Mouse (Mus musculus) kidney, adult 18-20 months (tissue): ENCODE data around the gene Ranbp9.
A peak's percentile ranks its signal among the peaks of the same experiment; 100 is the strongest.
"Not testable (repeated sequence)": the region's sequence is repeated elsewhere in the genome, so short reads cannot be mapped to it uniquely, and the experiment has no call there.

Source experiments
- DNase-seq: peaks from one replicate; pipeline ENCODE4 v3.0.0; 2021

Gene Ranbp9

DNA sequence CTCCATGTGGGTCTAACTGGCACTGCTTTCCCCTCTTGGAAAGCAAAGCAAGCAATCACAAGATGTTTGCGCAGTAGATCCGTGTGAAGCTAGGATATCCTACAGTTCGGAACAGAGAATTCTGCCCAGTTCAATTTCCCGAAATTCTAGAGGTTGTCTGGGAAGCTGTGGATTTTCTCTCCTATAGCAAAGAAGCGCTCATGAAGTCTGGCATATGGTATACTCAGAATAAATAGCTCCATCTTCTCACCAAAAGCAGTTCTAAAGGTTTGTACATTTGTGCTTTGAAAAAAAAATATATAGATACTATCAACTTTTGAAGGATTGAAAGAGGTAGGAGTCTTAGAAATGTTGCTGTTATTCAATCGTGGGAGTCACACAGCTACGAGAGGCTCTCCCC lies 14.6 kb upstream of the Ranbp9 start:
- DNase-seq, result no peak

DNA sequence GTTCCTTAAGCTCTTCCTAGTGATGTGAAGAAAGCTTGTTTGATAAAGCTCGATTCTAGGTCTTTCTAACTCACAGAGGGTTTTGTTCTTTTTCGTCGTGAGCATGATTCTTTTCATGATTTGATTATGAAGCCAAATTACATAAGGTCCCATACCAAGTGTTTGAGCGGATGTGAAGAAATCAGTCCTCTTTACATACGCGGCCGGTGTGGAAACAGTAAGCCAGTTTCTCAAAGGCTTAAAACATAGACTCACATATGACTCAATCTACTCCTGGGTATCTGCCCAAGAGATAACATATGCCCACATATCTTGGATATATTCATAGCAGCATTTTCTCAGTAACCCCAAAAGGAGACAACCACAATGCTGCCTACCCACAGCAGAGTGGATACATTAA lies 12.6 kb upstream of the Ranbp9 start:
- DNase-seq, result no peak

GRCm38 (mm10) chr13:43493058-43493481 lies 12.0 kb upstream of the Ranbp9 start:
- DNase-seq, result no peak

DNA sequence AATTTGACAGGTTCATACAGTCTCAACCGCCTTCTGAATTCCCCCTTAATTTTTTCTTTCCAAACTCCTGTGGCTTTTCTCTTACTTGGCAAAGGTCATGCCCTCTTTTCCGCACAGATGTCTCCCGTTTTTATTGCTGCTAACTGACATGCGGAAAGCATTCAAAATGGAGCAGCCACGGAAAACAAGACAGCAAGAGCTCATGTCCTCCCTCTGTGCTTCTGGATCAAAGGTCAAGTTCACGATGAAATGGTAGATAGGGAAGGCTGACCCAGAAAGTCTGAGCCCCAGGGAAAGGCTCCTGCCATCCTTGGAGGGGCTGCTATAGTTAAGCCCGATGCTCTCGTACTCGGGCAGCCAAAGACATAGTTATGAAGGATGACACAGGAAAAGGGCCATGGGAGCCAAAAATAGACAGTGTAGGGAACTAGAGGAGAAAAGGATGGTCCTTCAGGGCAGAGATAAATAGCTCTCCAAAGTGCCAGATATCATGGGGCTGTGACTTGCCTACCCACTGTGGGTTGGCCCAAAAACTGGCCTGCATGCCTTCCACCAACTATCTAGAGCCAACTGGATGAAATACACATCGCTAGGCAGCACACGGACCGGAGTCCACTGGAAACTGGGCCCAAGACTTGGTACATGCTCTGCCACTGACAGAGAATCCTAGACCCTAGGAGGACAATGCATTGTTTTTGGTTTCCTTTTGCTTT lies 5.6 kb upstream of the Ranbp9 start:
- no peak for DNase-seq

- DNase-seq, result no peak
Measured at GRCm38 (mm10) chr13:43485278-43485976, 4.3 kb upstream of the Ranbp9 start.

DNA sequence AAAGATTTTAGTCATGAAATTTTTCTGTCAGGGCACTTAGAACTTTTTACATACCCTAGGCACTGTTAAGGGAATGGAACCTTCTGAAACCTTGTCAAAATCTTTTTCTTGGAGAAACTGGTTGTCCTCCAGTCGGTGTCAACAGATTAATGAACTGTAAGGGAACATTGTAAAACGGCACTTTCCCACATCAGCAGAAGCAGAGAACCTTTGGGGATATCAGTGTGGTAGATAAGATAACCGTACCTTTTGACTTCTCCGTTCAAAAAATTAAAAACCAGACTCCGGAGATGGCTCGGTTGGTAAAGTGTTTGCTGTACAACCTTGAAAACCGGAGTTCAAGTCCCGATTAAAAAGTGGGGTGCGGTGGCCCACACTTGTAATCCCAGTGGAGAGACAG lies 1.7 kb upstream of the Ranbp9 start:
- no peak for DNase-seq

GRCm38 (mm10) chr13:43481859-43482245 lies 770 bp upstream of the Ranbp9 start:
- DNase-seq, result no peak

- DNase-seq, result no peak
Measured at GRCm38 (mm10) chr13:43480595-43480956, 506 bp downstream of the Ranbp9 start.

GRCm38 (mm10) chr13:43479767-43480571 lies 1.1 kb downstream of the Ranbp9 start:
- DNase-seq, result peak; percentile 50

DNA sequence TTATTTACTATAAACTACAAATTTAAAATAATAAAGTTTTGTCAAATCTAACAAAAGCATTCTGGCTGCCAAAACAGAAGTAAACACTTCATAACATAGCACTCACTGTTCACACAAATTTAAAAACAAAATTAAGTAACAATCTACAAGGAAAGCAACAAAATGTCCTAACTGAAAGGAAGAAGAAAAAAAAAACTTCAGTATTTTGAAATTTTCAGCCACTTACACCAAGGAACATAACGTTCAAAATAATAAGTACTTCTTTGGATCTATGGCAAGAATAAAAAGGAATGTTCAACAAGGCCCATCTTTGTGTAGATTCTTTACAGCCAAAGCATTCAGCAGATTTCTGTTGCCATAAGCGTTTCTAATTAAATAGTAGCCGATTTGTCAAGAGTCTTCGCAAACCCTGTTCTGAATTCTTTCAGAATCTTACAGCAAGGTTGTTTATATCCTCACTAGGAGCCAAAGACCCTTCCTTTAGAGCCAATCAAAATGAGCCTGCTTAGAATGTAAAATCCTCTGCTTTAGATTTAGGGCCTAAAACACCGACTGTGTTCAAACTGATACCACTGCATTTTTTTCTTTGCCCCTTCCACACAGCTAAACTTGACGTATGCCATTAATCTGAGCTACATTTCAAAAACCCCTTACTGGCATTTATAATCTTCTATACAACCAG lies 1.9 kb downstream of the Ranbp9 start:
- no peak for DNase-seq

DNA sequence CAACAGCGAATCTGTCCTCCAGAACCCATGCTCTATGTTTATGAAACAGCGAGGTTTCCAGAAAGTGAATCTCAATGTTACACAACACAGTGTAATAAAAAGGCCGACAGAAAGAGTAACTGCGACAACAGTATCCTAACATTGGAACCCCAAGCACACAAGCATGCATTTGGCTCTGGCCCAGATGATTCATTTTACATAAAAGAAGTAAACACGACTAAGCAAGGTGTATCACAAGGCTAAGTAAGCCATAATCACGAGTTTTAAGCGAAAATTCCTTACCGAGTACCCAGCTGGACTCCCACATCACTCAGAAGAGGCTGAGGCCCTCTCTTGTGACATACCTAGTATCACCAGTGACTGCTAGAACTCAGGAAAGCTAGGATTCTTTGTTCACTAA lies 2.5 kb downstream of the Ranbp9 start:
- peak; percentile 46 for DNase-seq

GRCm38 (mm10) chr13:43477098-43477697 lies 3.9 kb downstream of the Ranbp9 start:
- no peak for DNase-seq

- DNase-seq, result no peak
Measured at GRCm38 (mm10) chr13:43476226-43476625, 4.9 kb downstream of the Ranbp9 start.

DNA sequence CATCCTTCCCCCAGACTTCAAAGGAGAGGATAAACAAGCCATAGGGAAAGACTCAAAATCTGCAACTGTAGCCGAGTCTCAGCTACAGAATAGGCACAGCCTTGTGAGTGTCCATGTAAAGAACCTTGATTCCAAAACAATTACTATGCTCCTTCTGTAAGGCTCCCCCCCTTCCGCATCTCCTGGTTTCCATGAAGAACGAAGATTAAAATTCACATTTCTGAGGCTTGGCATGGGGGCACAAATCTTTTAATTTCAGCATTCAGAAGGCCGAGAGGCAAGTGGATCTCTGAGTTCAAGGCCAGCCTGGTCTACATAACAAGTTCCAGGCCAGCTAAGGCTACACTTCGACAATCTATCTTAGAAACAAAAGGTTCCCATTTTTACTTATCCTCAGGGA lies 6.4 kb downstream of the Ranbp9 start:
- no peak for DNase-seq

DNA sequence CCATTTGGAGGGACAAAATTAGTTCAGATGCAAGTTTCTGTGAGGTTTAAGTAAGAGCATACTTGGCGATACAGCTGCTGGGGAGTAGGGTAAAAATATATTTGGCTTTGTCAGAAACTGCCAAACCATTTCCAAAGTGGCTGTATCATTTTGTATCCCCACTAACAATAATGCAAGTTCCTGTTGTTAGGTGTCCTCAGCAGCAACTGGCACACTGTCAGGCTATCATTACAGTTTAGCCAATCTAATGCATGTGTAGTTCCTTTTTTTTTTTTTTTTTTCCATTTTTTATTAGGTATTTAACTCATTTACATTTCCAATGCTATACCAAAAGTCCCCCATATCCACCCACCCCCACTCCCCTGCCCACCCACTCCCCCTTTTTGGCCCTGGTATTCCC lies 9.2 kb downstream of the Ranbp9 start:
- DNase-seq, result not testable (repeated sequence)

GRCm38 (mm10) chr13:43469607-43470006 lies 11.5 kb downstream of the Ranbp9 start:
- no peak for DNase-seq

DNA sequence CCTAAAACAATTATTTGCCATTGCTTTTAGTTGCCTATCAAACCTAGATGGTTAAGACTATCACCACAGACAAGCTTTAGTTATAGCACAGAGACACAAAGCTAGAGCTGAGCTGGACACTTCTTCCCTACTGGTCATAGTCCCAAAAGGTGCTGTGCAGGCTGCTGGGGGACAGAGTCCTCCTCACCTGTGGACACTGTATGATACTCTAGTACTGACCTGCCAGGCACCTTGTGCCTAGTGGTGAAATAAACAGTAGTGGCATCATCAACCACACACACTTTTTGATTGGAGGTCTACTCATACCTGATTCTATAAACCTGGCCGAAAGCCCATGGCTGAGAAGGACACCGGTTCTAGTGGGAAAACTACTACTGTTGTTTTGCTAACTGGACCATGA lies 16.5 kb downstream of the Ranbp9 start:
- no peak for DNase-seq

GRCm38 (mm10) chr13:43457161-43457560 lies 23.9 kb downstream of the Ranbp9 start:
- DNase-seq, result no peak

- DNase-seq, result no peak
Measured at GRCm38 (mm10) chr13:43454431-43454830, 26.7 kb downstream of the Ranbp9 start.

DNA sequence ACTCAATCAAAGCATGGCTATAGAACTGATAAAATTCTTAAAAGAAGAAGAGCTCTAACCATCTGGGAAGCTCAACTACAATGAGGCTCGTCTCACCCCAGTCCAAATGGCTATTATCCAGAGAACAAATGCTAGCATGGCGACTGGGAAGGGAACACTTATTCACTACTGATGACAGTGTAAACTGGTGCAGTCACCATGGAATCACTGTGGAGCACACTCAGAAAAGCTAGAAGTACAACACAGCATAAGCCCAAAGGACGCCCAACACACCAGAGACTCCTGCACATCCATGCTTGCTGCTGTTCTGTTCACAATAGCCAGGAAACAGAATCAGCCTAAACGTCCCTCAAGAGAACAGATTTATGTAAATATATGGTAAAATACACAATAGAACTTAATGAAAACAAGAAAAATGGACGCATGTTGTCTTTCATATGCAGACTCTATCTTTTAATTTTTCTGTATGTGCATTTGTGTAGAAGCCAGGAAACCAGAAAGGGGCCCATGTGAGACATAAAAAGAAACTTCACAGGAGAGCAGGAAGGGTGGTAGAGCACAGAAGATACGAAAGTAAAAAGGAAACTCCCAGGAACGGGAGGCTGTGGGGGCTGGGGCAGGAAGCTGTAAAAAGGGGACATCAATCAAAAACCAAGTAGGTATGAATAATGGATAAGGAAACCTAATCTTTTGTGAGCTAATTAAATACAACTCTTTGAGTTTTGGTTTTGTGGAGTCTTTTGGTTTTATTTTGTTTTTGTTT lies 28.1 kb downstream of the Ranbp9 start:
- DNase-seq, result no peak

GRCm38 (mm10) chr13:43452177-43452576 lies 28.9 kb downstream of the Ranbp9 start:
- DNase-seq, result no peak

- no peak for DNase-seq
Measured at GRCm38 (mm10) chr13:43450686-43451085, 30.4 kb downstream of the Ranbp9 start.
